Mouse (Mus musculus) bone marrow, adult 2 months (tissue): ENCODE measurements around the gene Ino80b.

Source experiments
- CTCF ChIP-seq: fragments of 200-500 bp; IDR thresholded peaks from 2 replicates; pipeline ENCODE4 v1.5.1; 2011; ENCODE audit warnings: low read length, control low read depth; ENCODE audit not compliant: control insufficient read depth, insufficient read depth
- POLR2A ChIP-seq: fragments of 200-500 bp; IDR thresholded peaks from 2 replicates; pipeline ENCODE4 v1.6.1; 2011; ENCODE audit warnings: low read depth, mild to moderate bottlenecking, control low read depth, low read length, borderline replicate concordance; ENCODE audit not compliant: control insufficient read depth

GRCm38 (mm10) chr6:83122961-83123360 is 2.3 kb downstream of the Ino80b start:
- TF ChIP-seq POLR2A (no peak), CTCF (no peak)
